Comparison of ENCODE assay signal across 8 mouse cellular contexts in genomic region chr17:49427631-49428238, GRCm38 (mm10). TPM values are rescaled to one million over a fixed set of nuclear protein-coding genes. Genes with fewer than 3 reads are reported as not detected.
A peak's percentile ranks its signal among the peaks of the same experiment; 100 is the strongest.
DNase-seq lines count a peak whose midpoint lies in the region; ATAC-seq and TF ChIP-seq lines count a peak whose summit lies in the region.

No protein-coding gene starts in this region.

- no peaks in the 10 kb centered on the region for H3K36me3 ChIP-seq in forebrain, embryonic 16.5 days (ENCODE audit: control insufficient read depth, insufficient read depth)
- no peaks in the 10 kb centered on the region for H3K36me3 ChIP-seq in stomach, embryonic 14.5 days (ENCODE audit: control insufficient read depth, insufficient read depth, low read length)

- peak overlapping the region; percentile 36 for H3K4me2 ChIP-seq in forebrain, embryonic 16.5 days (ENCODE audit: low read length)
- H3K4me2 ChIP-seq in stomach, embryonic 14.5 days (replicated peaks; ENCODE audit: low read depth, low read length) = 0 out of 2 replicates have a peak overlapping the region, but pooled peaks have one; percentile 21

- in situ Hi-C loops in Patski (cut with MboI; ENCODE audit: low pct_unique_long_range_greater_than_20kb) = no loop called here

- POLR2A ChIA-PET in Patski (lab: Charles Lee) = no interaction called here

- intact Hi-C loops in left cerebral cortex, postnatal 4 days (cut with DNase I) = no loop called here
- intact Hi-C loops in left cerebral cortex, postnatal 25 days (cut with DNase I) = no loop called here

- peak overlapping the region; percentile 74 for H3K4me3 ChIP-seq in forebrain, embryonic 16.5 days (replicated peaks; ENCODE audit: low read length)
- peak overlapping the region; percentile 78; the same call in 1 of the 2 replicates for H3K4me3 ChIP-seq in stomach, embryonic 14.5 days (ENCODE audit: low read depth, low read length)

- peaks cover 17% of the 10 kb centered on the region for H3K4me1 ChIP-seq in forebrain, embryonic 16.5 days (replicated peaks; ENCODE audit: control insufficient read depth, insufficient read depth, low read length)
- H3K4me1 ChIP-seq in stomach, embryonic 14.5 days (ENCODE audit: control insufficient read depth, insufficient read depth, low read length) = peaks cover 20% of the 10 kb centered on the region

- no peak overlapping the region for H3K27ac ChIP-seq in forebrain, embryonic 16.5 days (ENCODE audit: low read length)
- no peak overlapping the region for H3K27ac ChIP-seq in stomach, embryonic 14.5 days (ENCODE audit: low read length)

- peak; percentile 1 for ATAC-seq in Patski
- ATAC-seq in forebrain, embryonic 16.5 days = peak; percentile 19; the same call in 1 of the 2 replicates
- no peak for ATAC-seq in stomach, embryonic 14.5 days (ENCODE audit: insufficient number of reproducible peaks, insufficient read depth, low FRiP score, low read depth)

- DNase-seq in left cerebral cortex, postnatal 4 days = peak; percentile 25
- DNase-seq in left cerebral cortex, postnatal 25 days (ENCODE audit: low spot score in 2 of 2) = no peak
- DNase-seq in Patski (ENCODE audit: low read depth, low spot score) = no peak
- DNase-seq in liver = peak; percentile 68
- DNase-seq in right cerebral cortex, postnatal 36 days (ENCODE audit: low spot score in 2 of 2) = no peak
- DNase-seq in MN1 (ENCODE audit: low spot score) = no peak

- H3K9ac ChIP-seq in forebrain, embryonic 16.5 days (replicated peaks; ENCODE audit: low read depth, low read length) = peak overlapping the region; percentile 89; the same call in 1 of the 2 replicates
- H3K9ac ChIP-seq in stomach, embryonic 14.5 days (replicated peaks; ENCODE audit: low read depth, low read length) = no peak overlapping the region

- no peaks in the 10 kb centered on the region for H3K9me3 ChIP-seq in forebrain, embryonic 16.5 days (ENCODE audit: control insufficient read depth, low read length)
- H3K9me3 ChIP-seq in stomach, embryonic 14.5 days (ENCODE audit: control insufficient read depth, low read depth, low read length) = no peaks in the 10 kb centered on the region

- CTCF ChIA-PET in Patski (lab: Charles Lee) = interaction anchor here (1.5 kb wide), 2 partner anchors 154 to 471 kb away, joined by 3 to 4 read pairs; no protein-coding TSS in a partner anchor

- H3K27me3 ChIP-seq in Patski = peaks cover 5% of the 10 kb centered on the region
- H3K27me3 ChIP-seq in forebrain, embryonic 16.5 days (replicated peaks; ENCODE audit: control insufficient read depth, insufficient read depth, low read length) = no peaks in the 10 kb centered on the region
- H3K27me3 ChIP-seq in stomach, embryonic 14.5 days (ENCODE audit: control insufficient read depth, insufficient read depth, low read length) = no peaks in the 10 kb centered on the region

- WGBS in forebrain, embryonic 16.5 days = 17% methylated on average over 9 of the region's 9 CpGs
- 25% methylated on average over 9 of the region's 9 CpGs for WGBS in stomach, embryonic 14.5 days

- no peak for TF ChIP-seq CTCF in Patski (IDR thresholded peaks at IDR 0.05)

RNA-seq across cellular contexts. Expression of gene Mocs1, which starts 0.4 kb away (rescaled TPM):
- 10 to 100 TPM; 11.4 to 15.2 TPM for total RNA-seq in left cerebral cortex, postnatal 4 days (2021)
- 10 to 100 TPM; 14.1 to 14.3 TPM for total RNA-seq in left cerebral cortex, postnatal 25 days (2021)
- 33.9 TPM for polyA plus RNA-seq in Patski (2021)
- 2.8 and 5.1 TPM in 2 replicates for polyA plus RNA-seq in forebrain, embryonic 16.5 days (2015; fragmentation: Nextera tagmentation; extraction: Ambion mirVana)
- 9.9 and 10.7 TPM in 2 replicates for polyA plus RNA-seq in stomach, embryonic 14.5 days (2014; fragmentation: Nextera tagmentation; extraction: Ambion mirVana)

Comparison
In these comparisons a context has a peak if more than half of its experiments do, and no peak if none do; other contexts are left out.
1. DNase-seq: peak in left cerebral cortex, postnatal 4 days (single experiment) and liver (single experiment); none in left cerebral cortex, postnatal 25 days (0 of 2), Patski (single experiment), right cerebral cortex, postnatal 36 days (0 of 2) and MN1 (single experiment).